ENCODE assay signal across 15 mouse cellular contexts in the genomic region with DNA sequence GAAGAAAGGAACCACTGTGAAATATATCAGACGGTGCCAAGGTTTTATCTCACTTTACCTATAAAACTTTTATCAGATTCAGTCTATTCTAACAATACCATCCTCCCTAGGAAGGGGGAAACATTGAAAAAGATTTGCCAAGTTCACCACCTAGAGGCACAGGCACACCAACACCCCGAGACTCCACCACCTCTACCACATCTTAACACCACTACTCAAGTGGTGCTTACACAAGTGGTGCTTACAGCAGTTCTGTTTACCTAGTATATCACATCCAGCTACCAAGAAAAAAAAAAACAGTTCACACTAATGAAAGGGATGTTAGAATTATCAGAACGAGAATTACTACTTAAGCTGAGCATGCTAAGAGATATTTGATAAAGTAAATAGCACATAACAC.
DNase-seq lines count a peak whose midpoint lies in the region; ATAC-seq lines count a peak whose summit lies in the region.
"Had no signal": no experiment of that assay in that cellular context is flagged by ENCODE, and none has a peak within 500 bp of the region (broad histone marks: within the 10 kb centered on the region; RNA-seq: fewer than 3 reads in every experiment).

No protein-coding gene starts in this region.

- H3K27me3 ChIP-seq in lung, embryonic 16.5 days (ENCODE audit: control insufficient read depth, insufficient read depth, low read depth, low read length) = no peaks in the 10 kb centered on the region
- H3K27me3 ChIP-seq: embryonic facial prominence, embryonic 12.5 days; forebrain, embryonic 13.5 days had no signal

- no peaks in the 10 kb centered on the region for H3K9me3 ChIP-seq in lung, embryonic 16.5 days (ENCODE audit: control insufficient read depth, low read length)
- H3K9me3 ChIP-seq: embryonic facial prominence, embryonic 10.5 days; embryonic facial prominence, embryonic 12.5 days; forebrain, embryonic 13.5 days had no signal

- H3K36me3 ChIP-seq in lung, embryonic 16.5 days (ENCODE audit: control insufficient read depth, insufficient read depth, low read length) = no peaks in the 10 kb centered on the region
- H3K36me3 ChIP-seq: embryonic facial prominence, embryonic 10.5 days; embryonic facial prominence, embryonic 12.5 days had no signal

- no peak overlapping the region for H3K4me3 ChIP-seq in lung, embryonic 16.5 days (ENCODE audit: low read length)
- H3K4me3 ChIP-seq: embryonic facial prominence, embryonic 10.5 days; embryonic facial prominence, embryonic 12.5 days; forebrain, embryonic 13.5 days had no signal

- no peak overlapping the region for H3K4me2 ChIP-seq in lung, embryonic 16.5 days (ENCODE audit: low read depth, low read length)
- H3K4me2 ChIP-seq: embryonic facial prominence, embryonic 12.5 days; forebrain, embryonic 13.5 days had no signal

- DNase-seq in lung, postnatal 14 days = no peak
- DNase-seq in lung, postnatal 10 days = peak; percentile 5
- DNase-seq in lung, postnatal 25 days (ENCODE audit: low spot score) = peak; percentile 61
- DNase-seq in embryo, embryonic 9.5 days (ENCODE audit: extremely low spot score) = no peak
- no peak for DNase-seq in ovary, postnatal 10 days (ENCODE audit: low spot score)
- DNase-seq: adrenal gland, adult 2 months; adrenal gland, postnatal 25 days; cerebellum, adult 11 months; cerebellum, adult 8-10 months; embryo, embryonic 11 days had no signal

- no peak overlapping the region for H3K27ac ChIP-seq in lung, embryonic 16.5 days (ENCODE audit: low read length)
- H3K27ac ChIP-seq: embryonic facial prominence, embryonic 10.5 days; embryonic facial prominence, embryonic 12.5 days; forebrain, embryonic 13.5 days had no signal

- peaks cover 3% of the 10 kb centered on the region; the same call in 1 of the 2 replicates for H3K4me1 ChIP-seq in lung, embryonic 16.5 days (replicated peaks; ENCODE audit: control insufficient read depth, insufficient read depth, low read length)
- H3K4me1 ChIP-seq: embryonic facial prominence, embryonic 10.5 days; embryonic facial prominence, embryonic 12.5 days; forebrain, embryonic 13.5 days had no signal

- no peak overlapping the region for H3K9ac ChIP-seq in lung, embryonic 16.5 days (ENCODE audit: low read length)
- H3K9ac ChIP-seq: embryonic facial prominence, embryonic 12.5 days; forebrain, embryonic 13.5 days had no signal

- peak; percentile 59; the same call in 1 of the 2 replicates for ATAC-seq in lung, embryonic 16.5 days (ENCODE audit: low read depth)
- ATAC-seq: forebrain, embryonic 13.5 days; forebrain, embryonic 16.5 days had no signal

- WGBS in lung, embryonic 16.5 days = 54% methylated on average over 3 of the region's 3 CpGs

Comparison
In these comparisons a context has a peak if more than half of its experiments do, and no peak if none do; other contexts are left out.
1. DNase-seq: peak in lung, postnatal 10 days (single experiment) and lung, postnatal 25 days (single experiment); none in lung, postnatal 14 days (single experiment), embryo, embryonic 9.5 days (single experiment) and ovary, postnatal 10 days (single experiment).